Mouse (Mus musculus) limb, embryonic 12.5 days (tissue): ENCODE results near the gene Krt75. TPM values are rescaled to one million over a fixed set of nuclear protein-coding genes. Genes with fewer than 3 reads are reported as not detected.

Source experiments
- microRNA-seq: library from miRNA; unstranded; fragments of <30 nt; microRNA quantifications from one replicate; pipeline ENCODE4, GENCODE M21; 2017
- polyA plus RNA-seq: library from polyadenylated mRNA; unstranded; fragments of >200 nt; fragmentation: Nextera tagmentation; extraction: Ambion mirVana; gene quantifications from 2 replicates; pipeline ENCODE4 v1.2.1, GENCODE M21; 2016

Gene Krt75
- polyA plus RNA-seq, 1 experiment from 2014 or later: 0.30 TPM

Small RNA genes lying within 50 kb of the gene (microRNA-seq; reads per million reads assigned to microRNA genes)
- not detected for gene Gm44393
- gene Gm44460: not detected

Other genes starting within 250 kb of the Krt75 start
- 0.09 and 0.26 TPM in 2 replicates for gene Krt80, start 203.7 kb downstream of the Krt75 start, polyA plus RNA-seq
- 21.2 and 24.3 TPM in 2 replicates for gene Krt7, start 162.9 kb downstream of the Krt75 start, polyA plus RNA-seq
- gene Krt87, start 135.1 kb downstream of the Krt75 start, polyA plus RNA-seq: 0.29 and 0.56 TPM in 2 replicates
- gene Krt88, start 126.2 kb downstream of the Krt75 start, polyA plus RNA-seq: not detected in 2 replicates
- gene Krt81, start 110.2 kb downstream of the Krt75 start, polyA plus RNA-seq: not detected in 2 replicates
- gene Krt86, start 100.4 kb downstream of the Krt75 start, polyA plus RNA-seq: not detected in 2 replicates
- not detected in 2 replicates for gene Krt83, start 82.4 kb downstream of the Krt75 start, polyA plus RNA-seq
- not detected in 2 replicates for gene Gm49425, start 56.6 kb downstream of the Krt75 start, polyA plus RNA-seq
- gene Krt84, start 41.1 kb downstream of the Krt75 start, polyA plus RNA-seq: not detected in 2 replicates
- not detected in 2 replicates for gene Krt82, start 23.2 kb downstream of the Krt75 start, polyA plus RNA-seq
- 0.08 and 0.24 TPM in 2 replicates for gene Krt90, start 11.0 kb downstream of the Krt75 start, polyA plus RNA-seq
- gene Gm5414, start 54.3 kb upstream of the Krt75 start, polyA plus RNA-seq: not detected in 2 replicates
- gene Gm5478, start 73.5 kb upstream of the Krt75 start, polyA plus RNA-seq: not detected in 2 replicates
- gene Krt6b, start 106.4 kb upstream of the Krt75 start, polyA plus RNA-seq: not detected in 2 replicates
- 0.55 and 0.59 TPM in 2 replicates for gene Krt6a, start 120.4 kb upstream of the Krt75 start, polyA plus RNA-seq
- 101 and 109 TPM in 2 replicates for gene Krt5, start 139.0 kb upstream of the Krt75 start, polyA plus RNA-seq
- gene Krt71, start 169.2 kb upstream of the Krt75 start, polyA plus RNA-seq: not detected in 2 replicates
- gene Krt72, start 212.6 kb upstream of the Krt75 start, polyA plus RNA-seq: not detected in 2 replicates
- gene Krt73, start 228.4 kb upstream of the Krt75 start, polyA plus RNA-seq: not detected in 2 replicates
- 0.13 and 0.15 TPM in 2 replicates for gene Krt2, start 244.3 kb upstream of the Krt75 start, polyA plus RNA-seq